Mouse (Mus musculus) megakaryocyte-erythroid progenitor cell, adult 5-6 weeks (primary cell): Measurements from ENCODE around the gene Ism1. TPM values are rescaled to one million over a fixed set of nuclear protein-coding genes. Genes with fewer than 3 reads are reported as not detected.

Experiments used
- ATAC-seq: replicated peaks from 2 replicates; pipeline ENCODE4 v1.8.0; 2016; ENCODE audit warnings: mild to moderate bottlenecking, inconsistent platforms; ENCODE audit not compliant: severe bottlenecking, poor library complexity, low FRiP score, low TSS enrichment
- total RNA-seq, 2 experiments: library from RNA; stranded (forward) in 1 of 2; stranded (reverse) in 1 of 2; fragments of 200-1000, 215-1000 nt in 1 of 2; fragments of >200 nt in 1 of 2; fragmentation: Nextera tagmentation in 1 of 2; gene quantifications; 2 replicates each; pipeline ENCODE4 v1.2.3; 2014 to 2017

Ism1 gene
- total RNA-seq, 2 experiments from 2014 or later, result not detected

GRCm38 (mm10) chr2:139708194-139708899, 30.4 kb downstream of the Ism1 start:
- no peak for ATAC-seq

- no peak for ATAC-seq
Measured at GRCm38 (mm10) chr2:139711640-139712039, 33.7 kb downstream of the Ism1 start.

- ATAC-seq, result no peak
Measured at GRCm38 (mm10) chr2:139712046-139712445, 34.1 kb downstream of the Ism1 start.

GRCm38 (mm10) chr2:139714206-139714605, 36.2 kb downstream of the Ism1 start:
- ATAC-seq, result no peak

- no peak for ATAC-seq
Measured at GRCm38 (mm10) chr2:139717772-139718171, 39.8 kb downstream of the Ism1 start.

GRCm38 (mm10) chr2:139722700-139723099, 44.7 kb downstream of the Ism1 start:
- ATAC-seq, result no peak

- no peak for ATAC-seq
Measured at GRCm38 (mm10) chr2:139723304-139723703, 45.3 kb downstream of the Ism1 start.

GRCm38 (mm10) chr2:139724202-139724838, 46.3 kb downstream of the Ism1 start:
- no peak for ATAC-seq

- ATAC-seq, result no peak
Measured at GRCm38 (mm10) chr2:139725328-139725727, 47.4 kb downstream of the Ism1 start.

GRCm38 (mm10) chr2:139728060-139728459, 50.1 kb downstream of the Ism1 start:
- no peak for ATAC-seq

GRCm38 (mm10) chr2:139729377-139729776, 51.4 kb downstream of the Ism1 start:
- no peak for ATAC-seq

GRCm38 (mm10) chr2:139742381-139742780, 64.4 kb downstream of the Ism1 start:
- ATAC-seq, result no peak

GRCm38 (mm10) chr2:139757021-139757420, 79.0 kb downstream of the Ism1 start:
- no peak for ATAC-seq

- no peak for ATAC-seq
Measured at GRCm38 (mm10) chr2:139757456-139757855, 79.5 kb downstream of the Ism1 start.

- no peak for ATAC-seq
Measured at GRCm38 (mm10) chr2:139764355-139764754, 86.4 kb downstream of the Ism1 start.

- no peak for ATAC-seq
Measured at GRCm38 (mm10) chr2:139774949-139775570, 97.1 kb downstream of the Ism1 start.

- no peak for ATAC-seq
Measured at GRCm38 (mm10) chr2:139776644-139777043, 98.7 kb downstream of the Ism1 start.

GRCm38 (mm10) chr2:139778283-139778682, 100.3 kb downstream of the Ism1 start:
- ATAC-seq, result peak; percentile 70; the same call in 1 of the 2 replicates

GRCm38 (mm10) chr2:139783318-139783850, 105.4 kb downstream of the Ism1 start:
- ATAC-seq, result no peak

GRCm38 (mm10) chr2:139784465-139784864, 106.5 kb downstream of the Ism1 start:
- no peak for ATAC-seq
